Mouse (Mus musculus): ENCODE measurements around the gene Dlg2. TPM values are rescaled to one million over a fixed set of nuclear protein-coding genes. Genes with fewer than 3 reads are reported as not detected.

The Dlg2 gene
- polyA plus RNA-seq, 1 experiment from 2014 or later = 14.2 TPM

- Histone ChIP-seq H3K9me3 (replicated peaks) (no peaks in the 10 kb centered on the region), H3K27me3 (replicated peaks) (0 out of 2 replicates have a peak, but pooled peaks cover 2% of the 10 kb centered on the region), H3K4me2 (no peak overlapping the region), H3K9ac (no peak overlapping the region), H3K27ac (ENCODE audit: poor library complexity, severe bottlenecking) (no peak overlapping the region), H3K4me3 (no peak overlapping the region), H3K36me3 (no peaks in the 10 kb centered on the region), H3K4me1 (replicated peaks) (0 out of 2 replicates have a peak, but pooled peaks cover 2% of the 10 kb centered on the region)
- ATAC-seq (ENCODE audit: insufficient number of reproducible peaks, low FRiP score) = no peak
- WGBS = 86% methylated on average over 7 of the region's 7 CpGs
Observed at GRCm38 (mm10) chr7:91096467-91096866, 620.0 kb downstream of the Dlg2 start.

- Histone ChIP-seq H3K4me2 (no peak overlapping the region), H3K27me3 (replicated peaks) (no peaks in the 10 kb centered on the region), H3K9ac (no peak overlapping the region), H3K4me3 (no peak overlapping the region), H3K36me3 (no peaks in the 10 kb centered on the region), H3K9me3 (replicated peaks) (no peaks in the 10 kb centered on the region), H3K27ac (ENCODE audit: poor library complexity, severe bottlenecking) (no peak overlapping the region), H3K4me1 (replicated peaks) (no peaks in the 10 kb centered on the region)
- ATAC-seq (ENCODE audit: insufficient number of reproducible peaks, low FRiP score) = no peak
- 75% methylated on average over 3 of the region's 3 CpGs for WGBS
Observed at GRCm38 (mm10) chr7:91098521-91098920, 622.0 kb downstream of the Dlg2 start.

- Histone ChIP-seq H3K36me3 (no peaks in the 10 kb centered on the region), H3K4me3 (no peak overlapping the region), H3K27ac (ENCODE audit: poor library complexity, severe bottlenecking) (no peak overlapping the region), H3K4me1 (replicated peaks) (no peaks in the 10 kb centered on the region), H3K9ac (no peak overlapping the region), H3K9me3 (replicated peaks) (no peaks in the 10 kb centered on the region), H3K27me3 (replicated peaks) (no peaks in the 10 kb centered on the region), H3K4me2 (no peak overlapping the region)
- WGBS = 58% methylated on average over 3 of the region's 3 CpGs
- no peak for ATAC-seq (ENCODE audit: insufficient number of reproducible peaks, low FRiP score)
Observed at GRCm38 (mm10) chr7:91109575-91109974, 633.1 kb downstream of the Dlg2 start.

- H3K27me3 ChIP-seq (replicated peaks) = no peaks in the 10 kb centered on the region
- ATAC-seq (ENCODE audit: insufficient number of reproducible peaks, low FRiP score) = no peak
- H3K27ac ChIP-seq (ENCODE audit: poor library complexity, severe bottlenecking) = no peak overlapping the region
- H3K4me1 ChIP-seq (replicated peaks) = no peaks in the 10 kb centered on the region
- H3K9ac ChIP-seq = no peak overlapping the region
- H3K9me3 ChIP-seq (replicated peaks) = no peaks in the 10 kb centered on the region
- no peak overlapping the region for H3K4me3 ChIP-seq
- no peaks in the 10 kb centered on the region for H3K36me3 ChIP-seq
- 75% methylated on average over 4 of the region's 4 CpGs for WGBS
- no peak overlapping the region for H3K4me2 ChIP-seq
Observed at GRCm38 (mm10) chr7:91132128-91132527, 655.7 kb downstream of the Dlg2 start.

GRCm38 (mm10) chr7:91154096-91154495, 677.6 kb downstream of the Dlg2 start:
- no peak for ATAC-seq (ENCODE audit: insufficient number of reproducible peaks, low FRiP score)
- 71% methylated on average over 1 of the region's 1 CpGs for WGBS
- H3K4me3 ChIP-seq = no peak overlapping the region
- no peaks in the 10 kb centered on the region for H3K9me3 ChIP-seq (replicated peaks)
- no peak overlapping the region for H3K27ac ChIP-seq (ENCODE audit: poor library complexity, severe bottlenecking)
- no peaks in the 10 kb centered on the region for H3K4me1 ChIP-seq (replicated peaks)
- no peaks in the 10 kb centered on the region for H3K27me3 ChIP-seq (replicated peaks)
- H3K36me3 ChIP-seq = no peaks in the 10 kb centered on the region
- H3K9ac ChIP-seq = no peak overlapping the region
- H3K4me2 ChIP-seq = no peak overlapping the region

- no peak overlapping the region for H3K4me2 ChIP-seq
- no peak overlapping the region for H3K27ac ChIP-seq (ENCODE audit: poor library complexity, severe bottlenecking)
- no peak for ATAC-seq (ENCODE audit: insufficient number of reproducible peaks, low FRiP score)
- no peaks in the 10 kb centered on the region for H3K36me3 ChIP-seq
- no peaks in the 10 kb centered on the region for H3K4me1 ChIP-seq (replicated peaks)
- no peak overlapping the region for H3K4me3 ChIP-seq
- no peaks in the 10 kb centered on the region for H3K27me3 ChIP-seq (replicated peaks)
- H3K9me3 ChIP-seq (replicated peaks) = no peaks in the 10 kb centered on the region
- 71% methylated on average over 5 of the region's 5 CpGs for WGBS
- H3K9ac ChIP-seq = no peak overlapping the region
Observed at GRCm38 (mm10) chr7:91159144-91159543, 682.7 kb downstream of the Dlg2 start.

- Histone ChIP-seq H3K9me3 (replicated peaks) (no peaks in the 10 kb centered on the region), H3K9ac (no peak overlapping the region), H3K27ac (ENCODE audit: poor library complexity, severe bottlenecking) (no peak overlapping the region), H3K36me3 (no peaks in the 10 kb centered on the region), H3K4me1 (replicated peaks) (no peaks in the 10 kb centered on the region), H3K4me3 (no peak overlapping the region), H3K27me3 (replicated peaks) (no peaks in the 10 kb centered on the region), H3K4me2 (no peak overlapping the region)
- 70% methylated on average over 2 of the region's 2 CpGs for WGBS
- ATAC-seq (ENCODE audit: insufficient number of reproducible peaks, low FRiP score) = no peak
Observed at GRCm38 (mm10) chr7:91161643-91162175, 685.2 kb downstream of the Dlg2 start.

DNA sequence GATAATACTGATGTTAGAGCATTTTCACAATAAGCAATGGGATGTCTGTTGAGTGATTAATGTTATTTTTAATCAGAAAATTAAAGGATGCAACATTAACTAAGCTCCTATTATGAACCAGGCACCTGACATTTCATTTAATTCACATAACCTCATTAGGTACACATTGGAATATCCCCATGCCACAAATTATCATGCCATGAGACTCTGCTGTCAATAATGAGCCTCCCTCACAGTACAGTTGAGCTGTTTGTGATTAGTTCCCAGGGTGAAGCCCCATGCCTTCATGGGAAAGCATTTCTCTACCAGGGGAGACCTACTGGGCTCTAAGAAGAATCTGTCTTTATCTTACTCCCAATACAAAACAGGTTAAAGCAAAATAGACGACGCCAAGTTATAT, 697.1 kb downstream of the Dlg2 start:
- Histone ChIP-seq H3K4me2 (no peak overlapping the region), H3K9ac (no peak overlapping the region), H3K27ac (ENCODE audit: poor library complexity, severe bottlenecking) (no peak overlapping the region), H3K9me3 (replicated peaks) (no peaks in the 10 kb centered on the region), H3K4me3 (no peak overlapping the region), H3K36me3 (no peaks in the 10 kb centered on the region), H3K4me1 (replicated peaks) (no peaks in the 10 kb centered on the region), H3K27me3 (replicated peaks) (no peaks in the 10 kb centered on the region)
- 86% methylated on average over 2 of the region's 2 CpGs for WGBS
- no peak for ATAC-seq (ENCODE audit: insufficient number of reproducible peaks, low FRiP score)

DNA sequence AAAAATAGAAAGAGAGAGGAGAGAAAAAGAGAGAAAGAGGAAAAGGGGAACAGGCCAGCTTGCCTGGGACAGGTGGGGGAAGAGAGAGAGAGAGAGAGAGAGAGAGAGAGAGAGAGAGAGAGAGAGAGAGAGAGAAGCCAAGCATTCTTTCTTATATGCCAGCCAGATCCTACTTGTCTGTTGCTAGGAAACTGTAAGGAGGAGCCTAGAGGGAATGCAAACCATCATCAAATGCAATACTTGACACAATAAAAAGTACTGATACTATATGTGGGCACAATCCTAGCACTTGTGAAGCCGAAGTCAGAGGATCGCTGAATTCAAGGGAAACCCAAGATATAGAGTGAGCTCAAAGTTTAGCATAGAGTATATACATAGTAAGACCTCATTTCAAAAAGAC, 711.7 kb downstream of the Dlg2 start:
- no peaks in the 10 kb centered on the region for H3K36me3 ChIP-seq
- 88% methylated on average over 2 of the region's 2 CpGs for WGBS
- no peak overlapping the region for H3K9ac ChIP-seq
- H3K4me1 ChIP-seq (replicated peaks) = no peaks in the 10 kb centered on the region
- H3K27ac ChIP-seq (ENCODE audit: poor library complexity, severe bottlenecking) = no peak overlapping the region
- H3K9me3 ChIP-seq (replicated peaks) = no peaks in the 10 kb centered on the region
- H3K4me2 ChIP-seq = no peak overlapping the region
- H3K27me3 ChIP-seq (replicated peaks) = no peaks in the 10 kb centered on the region
- no peak for ATAC-seq (ENCODE audit: insufficient number of reproducible peaks, low FRiP score)
- no peak overlapping the region for H3K4me3 ChIP-seq

- H3K4me1 ChIP-seq (replicated peaks) = no peaks in the 10 kb centered on the region
- H3K27me3 ChIP-seq (replicated peaks) = no peaks in the 10 kb centered on the region
- H3K36me3 ChIP-seq = no peaks in the 10 kb centered on the region
- H3K27ac ChIP-seq (ENCODE audit: poor library complexity, severe bottlenecking) = no peak overlapping the region
- WGBS = 95% methylated on average over 1 of the region's 1 CpGs
- H3K9me3 ChIP-seq (replicated peaks) = no peaks in the 10 kb centered on the region
- no peak overlapping the region for H3K9ac ChIP-seq
- H3K4me2 ChIP-seq = no peak overlapping the region
- ATAC-seq (ENCODE audit: insufficient number of reproducible peaks, low FRiP score) = no peak
- H3K4me3 ChIP-seq = no peak overlapping the region
Observed at GRCm38 (mm10) chr7:91199372-91199771, 722.9 kb downstream of the Dlg2 start.

DNA sequence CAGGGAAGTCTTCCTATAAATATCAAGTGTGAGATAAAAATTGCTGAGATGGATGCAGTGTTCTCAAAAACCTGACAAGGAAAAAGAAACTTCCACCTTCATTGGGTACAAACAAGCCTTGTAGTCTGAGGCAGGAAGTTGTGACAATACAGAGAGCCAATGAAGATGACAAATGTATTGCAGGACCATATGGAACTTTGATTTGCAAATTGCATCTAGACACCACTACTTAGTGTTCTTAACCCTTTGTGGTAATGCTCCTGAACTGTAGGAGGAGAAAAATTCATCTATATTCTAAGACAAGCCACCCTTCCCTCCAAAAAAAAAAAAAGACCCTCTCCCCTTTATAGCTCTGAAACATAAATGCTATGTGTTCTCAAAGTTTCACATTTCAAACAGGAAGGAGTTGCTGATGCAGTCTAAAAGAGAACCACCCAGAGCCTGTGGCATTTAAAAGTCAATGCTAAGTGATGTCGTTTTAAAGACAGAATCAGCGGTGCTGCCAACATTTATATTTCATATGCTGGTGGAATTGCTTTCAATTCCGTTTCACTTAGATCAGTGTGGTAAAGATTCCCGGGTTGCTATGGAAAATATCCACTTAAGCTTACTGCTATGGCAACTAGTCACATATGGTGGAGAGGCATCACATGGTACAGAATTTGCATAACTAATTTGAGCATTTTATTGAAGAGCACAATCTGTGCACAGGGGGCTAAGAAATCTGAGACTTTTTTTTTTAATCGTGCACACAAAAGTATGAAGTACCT, 731.8 kb downstream of the Dlg2 start:
- Histone ChIP-seq H3K4me3 (no peak overlapping the region), H3K27ac (ENCODE audit: poor library complexity, severe bottlenecking) (no peak overlapping the region), H3K4me2 (no peak overlapping the region), H3K4me1 (replicated peaks) (no peaks in the 10 kb centered on the region), H3K27me3 (replicated peaks) (no peaks in the 10 kb centered on the region), H3K36me3 (no peaks in the 10 kb centered on the region), H3K9me3 (replicated peaks) (no peaks in the 10 kb centered on the region), H3K9ac (no peak overlapping the region)
- no peak for ATAC-seq (ENCODE audit: insufficient number of reproducible peaks, low FRiP score)
- WGBS = 72% methylated on average over 5 of the region's 5 CpGs

DNA sequence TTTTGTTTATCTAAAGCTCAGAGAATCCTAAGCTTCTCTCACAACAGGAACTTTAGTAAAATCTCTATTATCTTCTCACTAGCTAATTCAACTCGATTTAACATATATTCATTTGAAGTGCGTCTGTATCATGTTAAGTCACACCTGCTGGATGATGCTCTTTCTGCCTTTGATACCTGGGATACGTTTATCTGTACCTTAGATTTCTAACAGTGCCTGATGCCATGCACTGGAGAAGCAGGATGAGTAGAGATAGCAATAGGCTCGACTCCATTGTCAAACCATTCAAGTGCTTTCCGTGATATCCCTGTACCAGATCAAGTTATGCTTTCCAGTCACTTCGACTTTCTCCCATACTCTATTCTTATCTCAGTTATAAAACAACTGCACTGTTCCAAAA, 732.5 kb downstream of the Dlg2 start:
- ATAC-seq (ENCODE audit: insufficient number of reproducible peaks, low FRiP score) = no peak
- no peaks in the 10 kb centered on the region for H3K36me3 ChIP-seq
- no peak overlapping the region for H3K4me2 ChIP-seq
- WGBS = 64% methylated on average over 6 of the region's 6 CpGs
- H3K27ac ChIP-seq (ENCODE audit: poor library complexity, severe bottlenecking) = no peak overlapping the region
- H3K4me1 ChIP-seq (replicated peaks) = no peaks in the 10 kb centered on the region
- no peaks in the 10 kb centered on the region for H3K27me3 ChIP-seq (replicated peaks)
- no peak overlapping the region for H3K9ac ChIP-seq
- no peak overlapping the region for H3K4me3 ChIP-seq
- no peaks in the 10 kb centered on the region for H3K9me3 ChIP-seq (replicated peaks)
